Mouse (Mus musculus): ENCODE data around the gene 1110008L16Rik. TPM values are rescaled to one million over a fixed set of nuclear protein-coding genes. Genes with fewer than 3 reads are reported as not detected.
A peak's percentile ranks its signal among the peaks of the same experiment; 100 is the strongest.

1110008L16Rik gene
- polyA plus RNA-seq, 1 experiment = 7.9 TPM

DNA sequence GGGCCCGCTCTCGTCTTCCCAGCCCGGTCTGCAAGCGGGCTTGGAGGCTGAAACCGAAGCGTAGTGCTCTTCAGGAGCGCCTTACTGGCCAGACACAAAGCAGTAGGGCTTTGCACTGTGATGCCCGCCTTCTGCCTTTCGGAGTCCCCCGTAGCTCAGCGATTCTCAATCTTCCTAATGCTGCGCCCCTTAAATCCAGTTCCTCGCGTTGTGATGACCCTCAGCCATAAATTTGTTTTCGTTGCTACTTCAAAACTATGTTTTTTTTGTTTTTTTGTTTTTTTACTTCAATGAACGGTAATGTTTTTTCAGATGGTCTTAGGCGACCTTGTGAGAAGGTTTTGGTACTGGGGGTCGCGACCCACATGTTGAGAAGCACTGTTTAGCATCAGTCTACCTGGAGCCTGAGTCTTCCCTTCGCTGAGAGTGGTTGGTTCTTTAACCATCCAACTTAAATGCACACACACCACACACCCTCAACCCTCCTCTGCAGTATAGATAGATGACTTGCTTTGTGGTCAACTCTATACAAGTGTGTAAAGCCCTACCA is 99.8 kb downstream of the 1110008L16Rik start:
- Histone ChIP-seq H3K4me3 (replicated peaks; ENCODE audit: control insufficient read depth, low read depth, low read length) (peak overlapping the region; percentile 84), H3K4me1 (ENCODE audit: control insufficient read depth, insufficient read depth, low read length) (peaks cover 7% of the 10 kb centered on the region), H3K27ac (ENCODE audit: control insufficient read depth, insufficient read depth, low read depth, low read length, poor library complexity) (peak overlapping the region; percentile 91)
- WGBS = under 1% methylated on average over 20 of the region's 20 CpGs
- no peak for TF ChIP-seq POLR2A (IDR thresholded peaks at IDR 0.05; ENCODE audit: borderline replicate concordance, control insufficient read depth, low read depth, low read length)
- TF ChIP-seq CTCF (IDR thresholded peaks at IDR 0.05; ENCODE audit: control insufficient read depth, insufficient read depth, low read length) = no peak

DNA sequence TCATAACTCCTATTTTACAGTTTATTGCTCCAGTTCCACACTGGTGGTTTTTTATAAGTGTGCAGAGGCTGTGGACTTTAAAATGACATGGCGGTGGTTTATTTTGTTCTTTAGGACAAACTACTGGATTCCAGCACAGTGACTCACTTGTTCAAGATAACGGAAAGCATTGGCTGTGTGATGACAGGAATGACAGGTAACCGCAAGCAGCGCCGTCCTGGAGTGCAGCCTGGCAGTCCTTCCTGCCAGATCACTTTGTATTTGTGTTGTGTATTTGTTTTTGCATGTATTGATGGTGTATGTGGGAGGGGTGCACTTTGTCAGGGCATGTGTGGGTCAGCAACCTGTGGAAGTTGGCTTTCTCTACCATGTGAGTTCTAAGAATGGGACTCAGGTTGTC is 108.5 kb downstream of the 1110008L16Rik start:
- Histone ChIP-seq H3K27ac (ENCODE audit: control insufficient read depth, insufficient read depth, low read depth, low read length, poor library complexity) (no peak overlapping the region), H3K4me3 (replicated peaks; ENCODE audit: control insufficient read depth, low read depth, low read length) (no peak overlapping the region), H3K4me1 (ENCODE audit: control insufficient read depth, insufficient read depth, low read length) (no peaks in the 10 kb centered on the region)
- WGBS = 96% methylated on average over 5 of the region's 5 CpGs
- TF ChIP-seq POLR2A (IDR thresholded peaks at IDR 0.05; ENCODE audit: borderline replicate concordance, control insufficient read depth, low read depth, low read length) (no peak), CTCF (IDR thresholded peaks at IDR 0.05; ENCODE audit: control insufficient read depth, insufficient read depth, low read length) (no peak)

DNA sequence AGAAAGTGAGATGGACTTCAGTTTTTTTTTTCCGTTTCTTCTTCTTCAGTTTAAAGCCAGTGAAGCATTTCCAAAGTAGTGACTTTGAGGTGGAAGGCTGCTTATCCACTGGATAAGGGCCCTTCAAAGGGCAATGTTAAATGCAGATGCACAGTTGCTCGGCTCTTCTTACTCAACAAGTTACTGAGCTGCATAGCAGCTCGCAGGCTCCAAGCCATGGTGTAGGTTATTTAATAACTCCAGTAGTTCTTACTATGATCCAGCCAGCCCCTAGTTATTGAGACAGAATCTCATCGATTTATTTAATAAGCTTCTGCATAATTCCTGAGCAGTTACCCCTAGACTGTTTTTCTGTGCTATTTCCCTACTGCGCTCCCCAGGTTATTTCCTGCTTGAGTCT is 115.9 kb downstream of the 1110008L16Rik start:
- WGBS = 82% methylated on average over 5 of the region's 5 CpGs
- H3K4me1 ChIP-seq (ENCODE audit: control insufficient read depth, insufficient read depth, low read length) = no peaks in the 10 kb centered on the region; the same call in 1 of the 2 replicates
- TF ChIP-seq CTCF (IDR thresholded peaks at IDR 0.05; ENCODE audit: control insufficient read depth, insufficient read depth, low read length) (no peak), POLR2A (IDR thresholded peaks at IDR 0.05; ENCODE audit: borderline replicate concordance, control insufficient read depth, low read depth, low read length) (no peak)
- H3K4me3 ChIP-seq (replicated peaks; ENCODE audit: control insufficient read depth, low read depth, low read length) = no peak overlapping the region
- no peak overlapping the region for H3K27ac ChIP-seq (ENCODE audit: control insufficient read depth, insufficient read depth, low read depth, low read length, poor library complexity)

DNA sequence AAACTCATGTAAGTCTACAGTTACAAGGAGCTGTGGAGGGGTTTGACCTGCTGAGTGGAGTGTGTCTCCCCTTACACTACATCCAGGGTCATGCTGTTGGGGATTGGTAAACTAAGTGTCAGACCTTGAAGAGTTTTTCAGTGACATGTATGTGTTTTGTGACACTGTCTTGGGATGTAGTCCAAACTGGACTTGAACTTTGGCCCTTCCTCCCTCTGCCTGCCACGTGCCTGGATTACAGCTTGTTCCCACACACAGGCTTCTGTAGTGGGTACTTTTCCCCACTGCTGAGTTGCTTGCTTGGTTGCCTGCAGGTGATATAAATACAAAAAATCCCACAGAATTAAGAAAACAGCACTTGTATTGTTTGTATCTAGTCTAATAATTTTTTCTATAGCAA is 116.4 kb downstream of the 1110008L16Rik start:
- TF ChIP-seq POLR2A (IDR thresholded peaks at IDR 0.05; ENCODE audit: borderline replicate concordance, control insufficient read depth, low read depth, low read length) = no peak
- TF ChIP-seq CTCF (IDR thresholded peaks at IDR 0.05; ENCODE audit: control insufficient read depth, insufficient read depth, low read length) = no peak
- WGBS = 79% methylated on average over 1 of the region's 1 CpGs

DNA sequence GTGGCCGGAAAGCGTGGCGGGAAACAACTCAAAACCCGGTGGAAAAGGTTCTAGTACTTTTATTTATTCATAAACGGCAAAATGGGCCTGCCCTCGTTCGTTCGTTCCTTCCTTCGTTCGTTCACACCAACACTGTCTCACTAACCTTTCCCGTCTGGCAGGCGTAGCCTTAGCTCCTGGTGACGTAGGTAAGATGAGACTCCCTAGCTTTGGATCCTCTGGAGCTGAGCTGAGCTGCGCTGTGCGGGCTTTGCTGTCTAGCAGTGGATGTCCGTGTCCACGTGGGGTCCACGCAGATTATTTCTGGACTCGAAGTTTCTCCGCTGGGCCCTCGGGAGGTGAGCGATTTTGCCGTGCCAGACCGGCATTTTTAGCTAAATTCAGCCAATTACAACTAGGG is 120.8 kb downstream of the 1110008L16Rik start:
- Histone ChIP-seq H3K4me1 (ENCODE audit: control insufficient read depth, insufficient read depth, low read length) (peaks cover 2% of the 10 kb centered on the region; the same call in 1 of the 2 replicates), H3K4me3 (replicated peaks; ENCODE audit: control insufficient read depth, low read depth, low read length) (no peak overlapping the region), H3K27ac (ENCODE audit: control insufficient read depth, insufficient read depth, low read depth, low read length, poor library complexity) (no peak overlapping the region)
- TF ChIP-seq CTCF (IDR thresholded peaks at IDR 0.05; ENCODE audit: control insufficient read depth, insufficient read depth, low read length) (no peak), POLR2A (IDR thresholded peaks at IDR 0.05; ENCODE audit: borderline replicate concordance, control insufficient read depth, low read depth, low read length) (no peak)
- WGBS = 95% methylated on average over 24 of the region's 24 CpGs

More for the DNA sequence above, 116.4 kb downstream of the 1110008L16Rik start:
- Histone ChIP-seq H3K4me3 (replicated peaks; ENCODE audit: control insufficient read depth, low read depth, low read length) (no peak overlapping the region), H3K27ac (ENCODE audit: control insufficient read depth, insufficient read depth, low read depth, low read length, poor library complexity) (no peak overlapping the region), H3K4me1 (ENCODE audit: control insufficient read depth, insufficient read depth, low read length) (no peaks in the 10 kb centered on the region; the same call in 1 of the 2 replicates)

DNA sequence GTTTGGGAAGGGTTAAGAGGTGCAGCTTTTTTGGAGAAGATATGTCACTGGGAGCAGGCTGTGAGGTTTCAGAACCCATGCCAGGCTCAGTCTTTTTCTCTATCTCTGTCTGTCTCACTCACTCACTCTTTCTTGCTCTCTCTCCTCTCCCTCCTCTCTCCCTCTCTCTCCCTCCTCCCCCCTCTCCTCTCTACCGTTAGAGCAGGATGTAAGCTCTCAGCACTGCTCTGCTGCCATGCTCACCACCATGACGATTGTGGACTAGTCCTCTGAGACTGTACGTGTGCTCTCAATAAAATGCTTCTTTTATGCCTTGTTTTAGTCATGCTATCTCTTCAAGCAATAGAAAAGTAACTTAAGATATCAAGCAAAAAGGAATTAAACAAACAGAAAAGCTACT is 122.7 kb downstream of the 1110008L16Rik start:
- peaks cover 4% of the 10 kb centered on the region for H3K4me1 ChIP-seq (ENCODE audit: control insufficient read depth, insufficient read depth, low read length)
- no peak overlapping the region for H3K27ac ChIP-seq (ENCODE audit: control insufficient read depth, insufficient read depth, low read depth, low read length, poor library complexity)
- 8% methylated on average over 3 of the region's 3 CpGs for WGBS
- TF ChIP-seq POLR2A (IDR thresholded peaks at IDR 0.05; ENCODE audit: borderline replicate concordance, control insufficient read depth, low read depth, low read length) (no peak), CTCF (IDR thresholded peaks at IDR 0.05; ENCODE audit: control insufficient read depth, insufficient read depth, low read length) (no peak)
- no peak overlapping the region for H3K4me3 ChIP-seq (replicated peaks; ENCODE audit: control insufficient read depth, low read depth, low read length)

DNA sequence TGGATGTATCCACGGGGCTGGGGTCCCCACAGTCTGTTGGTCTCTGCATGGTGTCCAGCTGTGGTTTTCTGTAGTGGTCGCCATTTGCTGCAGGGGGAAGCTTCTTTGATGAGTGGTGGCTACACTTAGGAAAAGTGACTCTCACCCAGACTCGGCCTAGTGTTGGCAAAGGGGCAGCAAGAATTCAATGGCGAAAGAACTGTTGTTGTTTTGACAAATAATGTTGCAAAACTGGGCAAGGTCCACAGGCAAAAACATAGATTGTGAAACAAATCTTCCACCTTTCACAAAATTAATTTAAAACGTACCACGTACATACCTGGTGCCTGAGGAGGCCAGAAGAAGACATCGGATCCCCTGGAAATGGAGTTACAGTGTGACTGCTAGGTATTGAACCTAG is 126.9 kb downstream of the 1110008L16Rik start:
- Histone ChIP-seq H3K27ac (ENCODE audit: control insufficient read depth, insufficient read depth, low read depth, low read length, poor library complexity) (no peak overlapping the region), H3K4me1 (ENCODE audit: control insufficient read depth, insufficient read depth, low read length) (peaks cover 3% of the 10 kb centered on the region), H3K4me3 (replicated peaks; ENCODE audit: control insufficient read depth, low read depth, low read length) (no peak overlapping the region)
- no peak for TF ChIP-seq POLR2A (IDR thresholded peaks at IDR 0.05; ENCODE audit: borderline replicate concordance, control insufficient read depth, low read depth, low read length)
- TF ChIP-seq CTCF (IDR thresholded peaks at IDR 0.05; ENCODE audit: control insufficient read depth, insufficient read depth, low read length) = no peak
- 66% methylated on average over 7 of the region's 7 CpGs for WGBS

DNA sequence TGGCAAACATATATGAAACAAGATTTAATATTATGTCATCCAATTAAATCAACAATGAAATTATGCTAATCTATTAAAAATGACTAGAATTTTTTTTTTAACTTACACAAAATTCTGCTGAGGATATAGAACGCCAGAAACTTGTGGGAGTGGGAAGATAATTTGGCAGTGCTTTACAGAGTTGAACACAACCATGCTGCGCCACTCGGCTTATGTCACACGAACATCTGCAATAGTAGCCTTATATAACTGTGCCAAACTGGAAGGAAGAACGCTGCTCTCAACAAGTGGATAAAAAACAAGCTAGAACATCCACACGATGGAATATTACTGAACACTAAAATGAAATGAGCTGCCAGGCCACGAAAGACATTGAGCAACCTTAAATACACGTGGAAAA is 129.8 kb downstream of the 1110008L16Rik start:
- 64% methylated on average over 8 of the region's 8 CpGs for WGBS
- H3K27ac ChIP-seq (ENCODE audit: control insufficient read depth, insufficient read depth, low read depth, low read length, poor library complexity) = no peak overlapping the region
- H3K4me3 ChIP-seq (replicated peaks; ENCODE audit: control insufficient read depth, low read depth, low read length) = no peak overlapping the region
- H3K4me1 ChIP-seq (ENCODE audit: control insufficient read depth, insufficient read depth, low read length) = peaks cover 3% of the 10 kb centered on the region
- TF ChIP-seq POLR2A (IDR thresholded peaks at IDR 0.05; ENCODE audit: borderline replicate concordance, control insufficient read depth, low read depth, low read length) = no peak
- no peak for TF ChIP-seq CTCF (IDR thresholded peaks at IDR 0.05; ENCODE audit: control insufficient read depth, insufficient read depth, low read length)

DNA sequence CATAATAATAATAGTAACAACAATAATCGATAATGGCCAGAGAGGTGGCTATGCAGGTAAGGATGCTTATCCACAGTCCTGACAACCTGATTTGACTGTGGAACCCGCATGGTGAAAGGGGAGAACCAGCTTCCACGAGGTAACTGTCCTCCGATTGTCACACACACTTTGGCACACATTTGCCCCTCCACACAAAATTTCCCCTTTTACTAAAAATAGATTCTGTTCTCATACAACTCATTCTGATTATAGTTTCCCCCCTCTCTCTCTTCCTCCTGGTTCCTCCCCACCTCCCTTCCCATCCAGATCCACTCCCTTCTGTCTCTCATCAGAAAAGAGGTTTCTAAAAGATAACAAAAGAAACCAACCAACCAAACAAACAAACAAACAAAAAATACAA is 130.6 kb downstream of the 1110008L16Rik start:
- TF ChIP-seq CTCF (IDR thresholded peaks at IDR 0.05; ENCODE audit: control insufficient read depth, insufficient read depth, low read length) (no peak), POLR2A (IDR thresholded peaks at IDR 0.05; ENCODE audit: borderline replicate concordance, control insufficient read depth, low read depth, low read length) (no peak)
- H3K27ac ChIP-seq (ENCODE audit: control insufficient read depth, insufficient read depth, low read depth, low read length, poor library complexity) = no peak overlapping the region
- no peak overlapping the region for H3K4me3 ChIP-seq (replicated peaks; ENCODE audit: control insufficient read depth, low read depth, low read length)
- peaks cover 4% of the 10 kb centered on the region for H3K4me1 ChIP-seq (ENCODE audit: control insufficient read depth, insufficient read depth, low read length)
- WGBS = 41% methylated on average over 4 of the region's 4 CpGs

Other genes with a start within 250 kb of the 1110008L16Rik start
- 16.7 and 23.2 TPM in 2 replicates for gene 2700097O09Rik, start 219.5 kb upstream of the 1110008L16Rik start, polyA plus RNA-seq (2011; ENCODE audit: insufficient read depth, insufficient read length, low replicate concordance, missing spikeins)
- 22.5 and 28.9 TPM in 2 replicates for gene Srp54a, start 219.3 kb upstream of the 1110008L16Rik start, polyA plus RNA-seq (2011; ENCODE audit: insufficient read depth, insufficient read length, low replicate concordance, missing spikeins)
- 8.0 and 12.0 TPM in 2 replicates for gene Fam177a, start 175.1 kb upstream of the 1110008L16Rik start, polyA plus RNA-seq (2011; ENCODE audit: insufficient read depth, insufficient read length, low replicate concordance, missing spikeins)
- gene Srp54b, start 144.5 kb upstream of the 1110008L16Rik start, polyA plus RNA-seq (2011; ENCODE audit: insufficient read depth, insufficient read length, low replicate concordance, missing spikeins) = 3.1 and 4.9 TPM in 2 replicates
- not detected in 2 replicates for gene 1700047I17Rik2, start 100.0 kb upstream of the 1110008L16Rik start, polyA plus RNA-seq (2011; ENCODE audit: insufficient read depth, insufficient read length, low replicate concordance, missing spikeins)
- gene Srp54c, start 69.4 kb upstream of the 1110008L16Rik start, polyA plus RNA-seq (2011; ENCODE audit: insufficient read depth, insufficient read length, low replicate concordance, missing spikeins) = 15.9 and 20.3 TPM in 2 replicates
- 9.0 and 11.2 TPM in 2 replicates for gene Ppp2r3c, start 3.4 kb downstream of the 1110008L16Rik start, polyA plus RNA-seq (2011; ENCODE audit: insufficient read depth, insufficient read length, low replicate concordance, missing spikeins)
- gene Psma6, start 84.6 kb downstream of the 1110008L16Rik start, polyA plus RNA-seq (2011; ENCODE audit: insufficient read depth, insufficient read length, low replicate concordance, missing spikeins) = 71.0 and 119 TPM in 2 replicates
- 51.8 and 91.0 TPM in 2 replicates for gene Nfkbia, start 193.1 kb downstream of the 1110008L16Rik start, polyA plus RNA-seq (2011; ENCODE audit: insufficient read depth, insufficient read length, low replicate concordance, missing spikeins)